Mouse (Mus musculus) C2C12 (cell line): ENCODE results near the gene Exosc5.

Experiments
- CTCF ChIP-seq: IDR thresholded peaks from one replicate; pipeline ENCODE4 v1.5.1; 2011; ENCODE audit not compliant: control insufficient read depth, insufficient read depth, insufficient read length
- MAX ChIP-seq: IDR thresholded peaks from one replicate; pipeline ENCODE4 v1.6.1; 2011; ENCODE audit warnings: mild to moderate bottlenecking, control low read depth
- MYOD1 ChIP-seq: IDR thresholded peaks from one replicate; pipeline ENCODE4 v1.6.1; 2011; ENCODE audit warnings: low read depth; ENCODE audit not compliant: control insufficient read depth, insufficient read length
- MYOG ChIP-seq: IDR thresholded peaks from one replicate; pipeline ENCODE4 v1.6.1; 2011; ENCODE audit not compliant: control insufficient read depth, insufficient read length; ENCODE audit errors: extremely low read depth

DNA sequence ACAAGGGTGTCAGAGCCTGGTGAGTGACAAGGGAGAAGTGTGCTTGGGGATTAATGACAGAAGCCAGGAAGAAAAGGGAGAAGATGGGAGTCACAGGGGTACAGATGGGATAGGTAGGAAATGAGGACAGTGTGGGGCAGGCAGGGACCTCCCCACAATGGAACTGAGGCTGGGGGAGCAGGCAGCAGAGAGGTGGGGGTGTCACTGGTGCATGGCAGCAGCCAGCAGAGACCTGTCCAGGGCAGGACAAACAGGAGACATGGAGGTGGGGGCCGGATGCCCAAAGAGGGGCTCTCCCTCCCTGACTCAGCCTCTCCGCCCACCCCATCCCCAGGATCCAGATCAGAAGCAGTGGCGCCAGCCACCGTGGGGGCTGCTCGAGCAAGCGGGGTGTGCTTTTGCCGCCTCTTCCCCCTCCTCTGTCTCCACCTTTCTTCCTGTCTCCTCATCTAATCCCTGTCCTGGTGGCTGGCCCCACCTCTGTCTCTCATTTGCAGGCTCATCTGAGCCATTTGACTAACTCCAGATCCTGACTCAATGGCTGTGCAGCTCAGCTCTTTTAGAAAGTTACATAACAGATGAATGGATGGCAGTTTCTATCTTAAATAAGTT is 51.7 kb downstream of the Exosc5 start:
- TF ChIP-seq CTCF (no peak), MYOG (no peak), MAX (no peak), MYOD1 (no peak)
